Mouse (Mus musculus): Measurements from ENCODE around the gene Pgpep1l. TPM values are rescaled to one million over a fixed set of nuclear protein-coding genes. Genes with fewer than 3 reads are reported as not detected.
A peak's percentile ranks its signal among the peaks of the same experiment; 100 is the strongest.

Pgpep1l gene
- polyA plus RNA-seq, 1 experiment from 2014 or later = not detected

DNA sequence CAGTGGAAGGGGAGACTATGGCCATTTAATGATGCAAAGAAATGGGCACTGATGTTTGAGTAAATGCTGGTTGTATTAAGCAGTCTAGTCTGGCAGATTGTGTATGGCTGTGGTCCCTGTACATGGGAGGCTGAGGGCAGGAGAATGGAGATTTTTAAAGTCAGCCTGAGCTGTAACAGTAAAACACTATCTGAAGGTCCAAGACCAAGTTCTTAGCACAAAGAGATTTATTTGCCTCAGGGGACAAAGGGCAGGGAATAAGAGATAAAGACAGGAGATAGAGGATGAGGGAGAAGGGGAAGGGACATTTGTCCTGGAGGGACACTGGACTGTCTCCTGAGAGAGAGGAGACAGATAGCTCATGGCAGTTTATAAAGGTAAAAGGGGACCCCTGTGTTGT, 9.5 kb upstream of the Pgpep1l start, which contains the start of gene Fam169b:
Gene Fam169b, plus strand, starts transcription at position 325 of the 400 bp plus-strand sequence.
- H3K9ac ChIP-seq (ENCODE audit: low read depth, low read length) = no peak within 1 kb of the TSS
- no peaks in the 10 kb centered on the region for H3K36me3 ChIP-seq (ENCODE audit: control insufficient read depth, insufficient read depth, low read length)
- peaks cover 8% of the 10 kb centered on the region for H3K4me1 ChIP-seq (ENCODE audit: control insufficient read depth, insufficient read depth, low read length)
- H3K4me3 ChIP-seq (ENCODE audit: low read depth, low read length) = no peak within 1 kb of the TSS
- H3K27me3 ChIP-seq (ENCODE audit: control insufficient read depth, insufficient read depth, low read depth, low read length) = peaks cover 5% of the 10 kb centered on the region; the same call in 1 of the 2 replicates
- no peak within 1 kb of the TSS for H3K27ac ChIP-seq (ENCODE audit: low read length)
- no peak within 1 kb of the TSS for H3K4me2 ChIP-seq (ENCODE audit: low read length)
- ATAC-seq = no peak
- no peaks in the 10 kb centered on the region for H3K9me3 ChIP-seq (replicated peaks; ENCODE audit: control insufficient read depth, low read length, poor library complexity, severe bottlenecking)

DNA sequence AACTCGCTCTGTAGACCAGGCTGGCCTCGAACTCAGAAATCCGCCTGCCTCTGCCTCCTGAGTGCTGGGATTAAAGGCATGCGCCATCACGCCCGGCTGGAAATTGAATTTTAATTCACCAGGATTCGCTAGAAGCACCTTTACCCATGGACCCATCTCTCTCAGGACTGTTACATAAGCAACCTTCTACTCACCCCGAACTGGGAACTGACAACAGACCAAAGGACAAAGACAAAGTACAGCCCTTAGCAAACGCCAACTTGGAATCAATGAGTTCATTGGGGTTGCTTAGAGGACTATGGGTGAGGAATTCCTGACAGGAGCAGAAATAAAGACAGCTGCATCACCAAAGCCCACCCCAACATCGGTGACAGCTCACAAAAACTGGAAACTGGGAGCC, 8.6 kb upstream of the Pgpep1l start:
- WGBS = 89% methylated on average over 10 of the region's 10 CpGs
- Histone ChIP-seq H3K27me3 (ENCODE audit: control insufficient read depth, insufficient read depth, low read depth, low read length) (peaks cover 5% of the 10 kb centered on the region; the same call in 1 of the 2 replicates), H3K27ac (ENCODE audit: low read length) (no peak overlapping the region), H3K4me1 (ENCODE audit: control insufficient read depth, insufficient read depth, low read length) (peaks cover 8% of the 10 kb centered on the region), H3K36me3 (ENCODE audit: control insufficient read depth, insufficient read depth, low read length) (no peaks in the 10 kb centered on the region), H3K9me3 (replicated peaks; ENCODE audit: control insufficient read depth, low read length, poor library complexity, severe bottlenecking) (no peaks in the 10 kb centered on the region), H3K4me2 (ENCODE audit: low read length) (no peak overlapping the region), H3K9ac (ENCODE audit: low read depth, low read length) (no peak overlapping the region), H3K4me3 (ENCODE audit: low read depth, low read length) (no peak overlapping the region)
- ATAC-seq = no peak

DNA sequence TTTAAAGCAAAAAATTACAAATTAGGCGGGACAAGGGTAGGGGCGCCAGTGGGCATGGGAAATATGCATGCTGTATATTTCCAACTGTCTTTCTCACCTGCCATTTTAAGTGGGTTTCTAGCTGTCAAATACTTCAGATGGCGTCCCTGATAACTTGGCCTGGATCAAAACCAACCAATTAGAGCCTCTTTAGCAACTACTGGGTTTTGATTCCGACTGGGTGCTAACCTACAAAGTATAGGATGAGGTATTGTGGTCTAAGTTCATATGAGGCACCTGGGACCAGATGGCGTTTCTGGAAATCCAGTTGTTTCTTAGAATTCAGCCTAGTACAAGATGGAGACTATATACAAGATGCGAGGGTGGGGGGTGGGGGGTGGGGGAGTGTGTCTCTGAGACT, 7.8 kb upstream of the Pgpep1l start:
- H3K4me3 ChIP-seq (ENCODE audit: low read depth, low read length) = no peak overlapping the region
- ATAC-seq = no peak
- H3K4me2 ChIP-seq (ENCODE audit: low read length) = no peak overlapping the region
- H3K36me3 ChIP-seq (ENCODE audit: control insufficient read depth, insufficient read depth, low read length) = no peaks in the 10 kb centered on the region
- H3K9me3 ChIP-seq (replicated peaks; ENCODE audit: control insufficient read depth, low read length, poor library complexity, severe bottlenecking) = no peaks in the 10 kb centered on the region
- WGBS = 95% methylated on average over 6 of the region's 6 CpGs
- H3K9ac ChIP-seq (ENCODE audit: low read depth, low read length) = no peak overlapping the region
- H3K4me1 ChIP-seq (ENCODE audit: control insufficient read depth, insufficient read depth, low read length) = peaks cover 12% of the 10 kb centered on the region
- H3K27me3 ChIP-seq (ENCODE audit: control insufficient read depth, insufficient read depth, low read depth, low read length) = peaks cover 5% of the 10 kb centered on the region; the same call in 1 of the 2 replicates
- H3K27ac ChIP-seq (ENCODE audit: low read length) = no peak overlapping the region

DNA sequence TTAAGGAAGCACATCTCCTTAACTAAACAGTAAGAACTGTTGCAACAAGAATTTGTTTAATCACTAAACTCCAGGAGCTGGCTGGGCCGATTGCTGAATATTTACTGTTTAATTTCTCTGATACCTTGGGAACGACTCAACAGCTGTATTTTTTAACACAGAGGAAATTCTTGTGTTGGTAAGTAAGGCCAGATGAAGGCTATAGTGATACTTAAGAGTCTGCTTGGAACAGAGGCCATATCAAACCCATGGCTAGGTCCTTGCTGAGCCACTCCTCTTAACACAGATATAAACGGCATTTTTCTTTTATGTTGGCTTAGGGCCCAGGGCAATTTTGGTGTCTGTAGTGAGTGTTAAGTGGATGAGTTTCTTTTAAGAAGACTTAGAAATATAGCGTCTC, 6.5 kb upstream of the Pgpep1l start:
- H3K4me1 ChIP-seq (ENCODE audit: control insufficient read depth, insufficient read depth, low read length) = peaks cover 4% of the 10 kb centered on the region; the same call in 1 of the 2 replicates
- WGBS = 73% methylated on average over 4 of the region's 4 CpGs

DNA sequence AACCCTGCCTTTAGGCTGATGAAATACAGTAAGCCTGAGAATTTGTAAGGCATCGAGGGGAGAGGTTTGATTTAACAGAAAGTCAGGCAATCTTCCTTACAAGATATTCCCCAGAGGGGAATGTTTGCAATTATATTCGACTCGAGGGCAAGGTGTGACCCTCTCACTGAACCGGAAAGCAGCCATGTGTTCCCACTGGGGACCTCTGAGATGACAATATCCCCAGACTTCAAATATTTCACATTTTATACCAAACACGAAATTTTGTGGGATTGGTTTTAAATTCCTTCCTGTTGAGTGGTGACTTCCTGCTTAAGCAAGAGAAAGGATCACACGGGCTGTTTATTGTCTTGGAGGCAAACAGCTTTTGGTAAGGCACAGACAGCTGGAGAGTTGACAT, 2.7 kb upstream of the Pgpep1l start:
- H3K27me3 ChIP-seq (ENCODE audit: control insufficient read depth, insufficient read depth, low read depth, low read length) = no peaks in the 10 kb centered on the region; the same call in 1 of the 2 replicates
- H3K4me3 ChIP-seq (ENCODE audit: low read depth, low read length) = no peak overlapping the region
- no peak overlapping the region for H3K4me2 ChIP-seq (ENCODE audit: low read length)
- no peaks in the 10 kb centered on the region for H3K36me3 ChIP-seq (ENCODE audit: control insufficient read depth, insufficient read depth, low read length)
- H3K27ac ChIP-seq (ENCODE audit: low read length) = no peak overlapping the region
- H3K9ac ChIP-seq (ENCODE audit: low read depth, low read length) = no peak overlapping the region
- WGBS = 30% methylated on average over 6 of the region's 6 CpGs
- no peaks in the 10 kb centered on the region for H3K9me3 ChIP-seq (replicated peaks; ENCODE audit: control insufficient read depth, low read length, poor library complexity, severe bottlenecking)
- peaks cover 14% of the 10 kb centered on the region for H3K4me1 ChIP-seq (ENCODE audit: control insufficient read depth, insufficient read depth, low read length)
- ATAC-seq = no peak

More for the DNA sequence above, 6.5 kb upstream of the Pgpep1l start:
- ATAC-seq = no peak
- H3K36me3 ChIP-seq (ENCODE audit: control insufficient read depth, insufficient read depth, low read length) = no peaks in the 10 kb centered on the region
- no peaks in the 10 kb centered on the region for H3K9me3 ChIP-seq (replicated peaks; ENCODE audit: control insufficient read depth, low read length, poor library complexity, severe bottlenecking)
- peaks cover 2% of the 10 kb centered on the region; the same call in 1 of the 2 replicates for H3K27me3 ChIP-seq (ENCODE audit: control insufficient read depth, insufficient read depth, low read depth, low read length)
- H3K27ac ChIP-seq (ENCODE audit: low read length) = no peak overlapping the region
- no peak overlapping the region for H3K4me3 ChIP-seq (ENCODE audit: low read depth, low read length)
- no peak overlapping the region for H3K4me2 ChIP-seq (ENCODE audit: low read length)
- no peak overlapping the region for H3K9ac ChIP-seq (ENCODE audit: low read depth, low read length)

DNA sequence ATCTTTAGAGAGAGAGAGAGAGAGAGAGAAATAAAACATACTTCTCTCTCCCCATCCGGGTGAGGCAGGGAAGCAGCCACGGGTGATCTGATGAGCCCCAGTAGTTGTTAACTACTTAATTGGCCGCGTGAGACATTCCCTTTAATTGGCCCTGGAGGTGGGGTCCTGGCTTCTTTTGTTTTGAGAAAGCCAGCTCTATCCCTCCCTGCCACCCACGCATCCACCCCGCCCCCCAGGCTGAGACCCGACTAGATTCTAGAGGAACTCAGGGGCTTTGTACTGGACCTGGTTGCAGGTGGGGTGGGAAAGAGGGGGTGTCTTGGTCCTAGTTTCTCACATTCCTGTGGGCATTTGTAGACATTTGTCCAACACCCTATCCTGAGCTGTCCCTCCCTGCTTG, 1.4 kb upstream of the Pgpep1l start:
- 49% methylated on average over 7 of the region's 7 CpGs for WGBS
- no peaks in the 10 kb centered on the region for H3K9me3 ChIP-seq (replicated peaks; ENCODE audit: control insufficient read depth, low read length, poor library complexity, severe bottlenecking)
- H3K4me1 ChIP-seq (ENCODE audit: control insufficient read depth, insufficient read depth, low read length) = peaks cover 14% of the 10 kb centered on the region
- no peaks in the 10 kb centered on the region; the same call in 1 of the 2 replicates for H3K27me3 ChIP-seq (ENCODE audit: control insufficient read depth, insufficient read depth, low read depth, low read length)
- H3K4me2 ChIP-seq (ENCODE audit: low read length) = no peak overlapping the region
- no peak overlapping the region for H3K9ac ChIP-seq (ENCODE audit: low read depth, low read length)
- H3K27ac ChIP-seq (ENCODE audit: low read length) = no peak overlapping the region
- H3K4me3 ChIP-seq (ENCODE audit: low read depth, low read length) = no peak overlapping the region
- no peak for ATAC-seq
- H3K36me3 ChIP-seq (ENCODE audit: control insufficient read depth, insufficient read depth, low read length) = no peaks in the 10 kb centered on the region

DNA sequence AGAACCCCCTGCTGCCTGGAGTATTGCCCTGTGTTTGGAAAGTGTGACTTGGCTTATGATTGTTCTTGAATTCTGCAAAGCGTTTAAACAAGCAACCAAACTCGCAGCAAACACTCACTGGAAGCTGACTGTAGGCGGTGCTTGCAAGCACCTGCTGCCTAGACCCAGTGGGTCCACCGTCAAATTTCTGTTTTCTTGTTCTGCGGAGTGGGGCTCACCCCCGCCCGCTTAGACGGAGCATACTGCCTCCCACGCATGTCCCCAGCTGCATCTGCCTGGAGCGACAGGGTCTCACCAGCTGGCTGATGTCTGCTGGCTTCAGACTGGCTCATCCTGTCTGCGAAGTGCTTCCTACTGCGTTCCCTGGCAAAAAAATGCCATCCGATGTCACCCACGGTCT, 498 bp upstream of the Pgpep1l start:
- Histone ChIP-seq H3K27me3 (ENCODE audit: control insufficient read depth, insufficient read depth, low read depth, low read length) (no peaks in the 10 kb centered on the region; the same call in 1 of the 2 replicates), H3K9ac (ENCODE audit: low read depth, low read length) (peak overlapping the region; percentile 39; the same call in 1 of the 2 replicates), H3K4me3 (ENCODE audit: low read depth, low read length) (peak overlapping the region; percentile 32), H3K4me2 (ENCODE audit: low read length) (peak overlapping the region; percentile 62), H3K27ac (ENCODE audit: low read length) (no peak overlapping the region), H3K9me3 (replicated peaks; ENCODE audit: control insufficient read depth, low read length, poor library complexity, severe bottlenecking) (no peaks in the 10 kb centered on the region), H3K36me3 (ENCODE audit: control insufficient read depth, insufficient read depth, low read length) (no peaks in the 10 kb centered on the region), H3K4me1 (ENCODE audit: control insufficient read depth, insufficient read depth, low read length) (peaks cover 14% of the 10 kb centered on the region)
- ATAC-seq = no peak; the same call in 1 of the 2 replicates
- WGBS = 16% methylated on average over 14 of the region's 14 CpGs

DNA sequence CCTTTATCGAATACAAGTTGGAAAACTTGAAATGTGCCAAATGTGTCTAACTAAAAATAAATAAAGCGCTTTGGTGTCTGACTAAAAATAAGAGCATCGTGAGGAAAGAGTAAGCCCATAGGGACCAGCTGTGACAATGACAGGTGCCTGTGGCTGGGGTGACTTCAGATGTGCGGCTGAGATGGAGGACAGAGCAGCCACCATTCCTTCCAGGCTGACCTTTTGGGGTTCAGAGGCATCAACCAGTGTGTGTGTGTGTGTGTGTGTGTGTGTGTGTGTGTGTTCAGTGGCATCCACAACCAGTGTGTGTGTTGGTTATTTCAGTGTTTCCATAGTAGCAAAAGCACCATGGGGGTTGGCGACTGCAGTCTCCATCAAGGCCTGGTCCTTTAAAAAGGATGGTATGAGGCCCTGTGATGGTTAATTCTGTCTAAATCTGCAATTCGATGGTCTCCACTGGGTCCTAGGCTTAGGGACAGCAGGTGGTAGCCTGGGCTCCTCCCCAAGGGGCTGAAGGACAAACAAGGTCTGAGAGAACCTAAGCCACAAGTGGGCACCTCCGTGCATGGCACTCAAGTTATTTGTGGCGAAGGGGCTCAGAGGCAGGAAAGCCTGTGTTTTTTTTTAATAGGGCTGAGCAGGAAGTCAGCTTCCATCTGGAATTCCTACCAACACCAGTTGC, 546 bp downstream of the Pgpep1l start:
- H3K4me1 ChIP-seq (ENCODE audit: control insufficient read depth, insufficient read depth, low read length) = peaks cover 14% of the 10 kb centered on the region
- H3K9me3 ChIP-seq (replicated peaks; ENCODE audit: control insufficient read depth, low read length, poor library complexity, severe bottlenecking) = no peaks in the 10 kb centered on the region
- H3K9ac ChIP-seq (ENCODE audit: low read depth, low read length) = no peak overlapping the region
- no peaks in the 10 kb centered on the region for H3K36me3 ChIP-seq (ENCODE audit: control insufficient read depth, insufficient read depth, low read length)
- H3K4me2 ChIP-seq (ENCODE audit: low read length) = peak overlapping the region; percentile 62
- no peaks in the 10 kb centered on the region; the same call in 1 of the 2 replicates for H3K27me3 ChIP-seq (ENCODE audit: control insufficient read depth, insufficient read depth, low read depth, low read length)
- no peak for ATAC-seq
- no peak overlapping the region for H3K27ac ChIP-seq (ENCODE audit: low read length)
- peak overlapping the region; percentile 32 for H3K4me3 ChIP-seq (ENCODE audit: low read depth, low read length)
- WGBS = 59% methylated on average over 8 of the region's 8 CpGs

DNA sequence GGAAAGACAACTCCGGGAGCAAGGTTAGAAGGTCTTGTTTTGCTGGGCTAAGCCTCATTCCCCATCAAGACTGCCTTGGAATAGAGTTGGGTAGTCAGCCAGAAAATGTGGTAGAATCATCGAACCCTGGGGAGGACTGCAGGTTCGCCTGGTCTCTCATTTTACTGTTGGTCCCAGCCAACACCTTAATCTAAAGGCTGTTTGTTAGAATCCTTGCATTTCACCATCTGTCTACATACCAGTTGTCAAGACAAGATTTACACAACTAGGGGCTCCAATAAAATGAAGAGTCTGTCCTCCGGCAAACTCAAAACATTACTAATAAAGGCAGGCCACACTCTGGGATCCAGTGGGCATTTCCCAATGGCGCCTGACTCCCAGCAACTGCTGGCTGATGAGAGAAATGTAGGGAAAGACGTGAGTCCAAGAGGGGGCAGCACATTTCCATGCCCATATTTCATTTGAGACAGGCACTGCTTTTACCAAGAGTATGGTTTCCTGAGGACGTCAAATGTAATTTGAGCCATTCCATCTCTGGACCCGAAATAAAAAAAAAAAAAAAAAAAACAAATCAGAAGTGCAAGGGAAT, 1.3 kb downstream of the Pgpep1l start:
- Histone ChIP-seq H3K27ac (ENCODE audit: low read length) (no peak overlapping the region), H3K4me3 (ENCODE audit: low read depth, low read length) (no peak overlapping the region), H3K36me3 (ENCODE audit: control insufficient read depth, insufficient read depth, low read length) (no peaks in the 10 kb centered on the region), H3K27me3 (ENCODE audit: control insufficient read depth, insufficient read depth, low read depth, low read length) (no peaks in the 10 kb centered on the region; the same call in 1 of the 2 replicates), H3K4me1 (ENCODE audit: control insufficient read depth, insufficient read depth, low read length) (peaks cover 14% of the 10 kb centered on the region), H3K4me2 (ENCODE audit: low read length) (no peak overlapping the region), H3K9ac (ENCODE audit: low read depth, low read length) (no peak overlapping the region), H3K9me3 (replicated peaks; ENCODE audit: control insufficient read depth, low read length, poor library complexity, severe bottlenecking) (no peaks in the 10 kb centered on the region)
- 80% methylated on average over 8 of the region's 8 CpGs for WGBS
- ATAC-seq = no peak

All from midbrain, embryonic 16.5 days (tissue).